Mouse (Mus musculus) limb, embryonic 15.5 days (tissue): ENCODE measurements at regions not wholly inside any gene's neighbourhood (a gene's known extent, or its start where the extent isn't known, plus 50 kb on each side); places are given as distances from the start of the nearest gene placed in this dataset.

Source experiments
- ATAC-seq: fragments of 200-750 bp; cut with Nextera tagmentation; 2 replicates; pipeline ENCODE4 v1.8.0; 2017; ENCODE audit warnings: low read depth, moderate TSS enrichment; ENCODE audit not compliant: insufficient number of reproducible peaks, low FRiP score, low TSS enrichment
- H3K27ac ChIP-seq: fragments of 300-500 bp; sonication (generic); 2 replicates; pipeline ENCODE4 v1.5.1; 2015; ENCODE audit warnings: moderate library complexity, mild to moderate bottlenecking, inconsistent platforms
- H3K27me3 ChIP-seq: fragments of 300-500 bp; sonication (generic); 2 replicates; pipeline ENCODE4 v1.6.1; 2015; ENCODE audit warnings: inconsistent platforms
- H3K36me3 ChIP-seq: fragments of 300-500 bp; sonication (generic); 2 replicates; pipeline ENCODE4 v1.6.1; 2015; ENCODE audit warnings: inconsistent platforms
- H3K4me1 ChIP-seq: fragments of 300-500 bp; sonication (generic); 2 replicates; pipeline ENCODE4 v1.6.1; 2015; ENCODE audit warnings: inconsistent platforms
- H3K4me2 ChIP-seq: fragments of 300-500 bp; sonication (generic); 2 replicates; pipeline ENCODE4 v1.6.1; 2015; ENCODE audit warnings: mild to moderate bottlenecking, inconsistent platforms
- H3K4me3 ChIP-seq: fragments of 300-500 bp; sonication (generic); 2 replicates; pipeline ENCODE4 v1.5.1; 2015; ENCODE audit warnings: mild to moderate bottlenecking, inconsistent platforms
- H3K9ac ChIP-seq: fragments of 300-500 bp; sonication (generic); 2 replicates; pipeline ENCODE4 v1.6.1; 2015; ENCODE audit warnings: inconsistent platforms
- H3K9me3 ChIP-seq: fragments of 300-500 bp; sonication (generic); 2 replicates; pipeline ENCODE4 v1.6.1; 2016; ENCODE audit warnings: inconsistent platforms
- WGBS: fragments of 180-500 bp; shearing (Covaris S2); methylation state at CpG from one replicate; pipeline ENCODE4 v1.1.7; 2015; 5-methylcytosine and 5-hydroxymethylcytosine counted together

DNA sequence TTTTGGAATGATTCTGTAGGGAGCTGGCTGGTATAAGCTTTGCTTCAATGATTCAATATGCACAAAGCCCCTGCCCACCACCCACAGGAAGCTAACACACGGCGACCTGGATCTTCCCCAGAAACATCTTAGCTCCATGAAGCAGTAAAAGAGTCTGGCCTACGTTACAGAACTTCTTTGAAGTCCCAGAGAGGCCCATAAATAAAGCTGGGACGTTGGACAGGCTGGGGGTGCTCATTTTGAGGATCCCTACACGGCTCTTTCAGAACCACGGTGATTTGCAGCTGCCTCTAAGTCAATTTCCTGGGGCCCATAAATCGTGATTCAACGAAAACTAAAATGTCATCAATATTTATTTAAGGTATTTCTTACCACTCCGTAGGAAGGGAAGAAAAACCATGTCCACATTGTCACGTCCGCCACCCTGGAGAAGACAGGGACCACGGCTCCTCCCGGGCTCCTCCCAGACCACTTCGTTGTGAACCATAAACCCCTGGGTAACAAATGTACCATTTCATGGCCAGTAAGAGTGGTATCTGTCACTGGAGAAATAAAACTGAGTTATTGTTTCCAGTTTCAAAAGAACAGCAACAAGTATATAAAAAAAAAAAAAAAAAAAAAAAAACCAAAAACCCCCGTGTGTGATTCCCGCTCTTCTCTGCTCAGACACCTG lies 60.0 kb upstream of the Six2 start:
- 18% methylated on average over 16 of the region's 16 CpGs for WGBS
- peaks cover 16% of the 10 kb centered on the region; the same call in 1 of the 2 replicates for H3K27me3 ChIP-seq
- H3K9ac ChIP-seq, result no peak overlapping the region
- no peak overlapping the region for H3K27ac ChIP-seq
- peaks cover 11% of the 10 kb centered on the region; the same call in 1 of the 2 replicates for H3K4me1 ChIP-seq
- H3K36me3 ChIP-seq, result no peaks in the 10 kb centered on the region
- no peak overlapping the region for H3K4me3 ChIP-seq
- H3K4me2 ChIP-seq, result no peak overlapping the region
- ATAC-seq, result no peak
- H3K9me3 ChIP-seq, result no peaks in the 10 kb centered on the region
